Mouse (Mus musculus) heart, embryonic 10.5 days (tissue): ENCODE data around the gene Stpg3. TPM values are rescaled to one million over a fixed set of nuclear protein-coding genes. Genes with fewer than 3 reads are reported as not detected.

Experiments used
- DNase-seq: peaks from one replicate; pipeline ENCODE4 v3.0.0-alpha.2; 2017; ENCODE audit warnings: low spot score
- H3K27ac ChIP-seq: fragments of 300-500 bp; sonication (generic); 2 replicates; pipeline ENCODE4 v1.5.1; 2016; ENCODE audit warnings: mild to moderate bottlenecking
- H3K27me3 ChIP-seq: fragments of 300-500 bp; sonication (generic); 2 replicates; pipeline ENCODE4 v1.6.1; 2016; ENCODE audit warnings: mild to moderate bottlenecking; ENCODE audit not compliant: poor library complexity, insufficient read depth, severe bottlenecking
- H3K36me3 ChIP-seq: fragments of 300-500 bp; sonication (generic); 2 replicates; pipeline ENCODE4 v1.6.1; 2016; ENCODE audit warnings: mild to moderate bottlenecking, moderate library complexity
- H3K4me1 ChIP-seq: fragments of 300-500 bp; sonication (generic); 2 replicates; pipeline ENCODE4 v1.6.1; 2016; ENCODE audit warnings: mild to moderate bottlenecking
- H3K4me3 ChIP-seq: fragments of 300-500 bp; sonication (generic); 2 replicates; pipeline ENCODE4 v1.5.1; 2016; ENCODE audit warnings: mild to moderate bottlenecking, moderate library complexity
- H3K9me3 ChIP-seq: fragments of 300-500 bp; sonication (generic); 2 replicates; pipeline ENCODE4 v1.6.1; 2016; ENCODE audit warnings: mild to moderate bottlenecking, moderate library complexity
- WGBS: fragments of 180-500 bp; shearing (Covaris S2); methylation state at CpG from one replicate; pipeline ENCODE4 v1.1.7; 2016; 5-methylcytosine and 5-hydroxymethylcytosine counted together
- polyA plus RNA-seq: library from polyadenylated mRNA; unstranded; fragments of >200 nt; fragmentation: Nextera tagmentation; extraction: Ambion mirVana; gene quantifications from 2 replicates; pipeline ENCODE4 v1.2.1, GENCODE M21; 2016

The Stpg3 gene
- polyA plus RNA-seq, 1 experiment from 2014 or later: 0.10 TPM

- H3K27ac ChIP-seq: peak overlapping the region; percentile 83; the same call in 1 of the 2 replicates
- peaks cover 86% of the 10 kb centered on the region for H3K27me3 ChIP-seq
- H3K36me3 ChIP-seq: no peaks in the 10 kb centered on the region
- no peaks in the 10 kb centered on the region for H3K9me3 ChIP-seq
- no peak for DNase-seq
- 53% methylated on average over 15 of the region's 15 CpGs for WGBS
- peak overlapping the region; percentile 73; the same call in 1 of the 2 replicates for H3K4me3 ChIP-seq
- peaks cover 62% of the 10 kb centered on the region for H3K4me1 ChIP-seq
These were observed 34.7 kb downstream of the Stpg3 start for GRCm38 (mm10) chr2:25179566-25180217.

GRCm38 (mm10) chr2:25178285-25178972 is 36.0 kb downstream of the Stpg3 start:
- Histone ChIP-seq H3K27me3 (peaks cover 78% of the 10 kb centered on the region), H3K9me3 (no peaks in the 10 kb centered on the region), H3K4me3 (no peak overlapping the region), H3K27ac (peak overlapping the region; percentile 56), H3K4me1 (peaks cover 64% of the 10 kb centered on the region), H3K36me3 (no peaks in the 10 kb centered on the region)
- 22% methylated on average over 10 of the region's 10 CpGs for WGBS
- no peak for DNase-seq

GRCm38 (mm10) chr2:25177685-25178084 is 36.8 kb downstream of the Stpg3 start:
- Histone ChIP-seq H3K27ac (peak overlapping the region; percentile 56), H3K4me1 (peaks cover 66% of the 10 kb centered on the region), H3K36me3 (no peaks in the 10 kb centered on the region), H3K27me3 (peaks cover 75% of the 10 kb centered on the region), H3K9me3 (no peaks in the 10 kb centered on the region), H3K4me3 (no peak overlapping the region)
- DNase-seq: no peak
- WGBS: 4% methylated on average over 6 of the region's 6 CpGs

GRCm38 (mm10) chr2:25177076-25177475 is 37.4 kb downstream of the Stpg3 start:
- no peak for DNase-seq

GRCm38 (mm10) chr2:25176573-25176972 is 37.9 kb downstream of the Stpg3 start:
- peaks cover 64% of the 10 kb centered on the region for H3K4me1 ChIP-seq
- DNase-seq: no peak
- H3K27me3 ChIP-seq: peaks cover 79% of the 10 kb centered on the region
- no peak overlapping the region for H3K4me3 ChIP-seq
- peak overlapping the region; percentile 56; the same call in 1 of the 2 replicates for H3K27ac ChIP-seq
- no peaks in the 10 kb centered on the region for H3K36me3 ChIP-seq
- H3K9me3 ChIP-seq: no peaks in the 10 kb centered on the region
- WGBS: 29% methylated on average over 6 of the region's 6 CpGs

More at GRCm38 (mm10) chr2:25177076-25177475, 37.4 kb downstream of the Stpg3 start:
- H3K36me3 ChIP-seq: no peaks in the 10 kb centered on the region
- H3K27ac ChIP-seq: peak overlapping the region; percentile 56
- H3K4me3 ChIP-seq: no peak overlapping the region
- no peaks in the 10 kb centered on the region for H3K9me3 ChIP-seq
- peaks cover 78% of the 10 kb centered on the region for H3K27me3 ChIP-seq
- H3K4me1 ChIP-seq: peaks cover 66% of the 10 kb centered on the region
- 34% methylated on average over 4 of the region's 4 CpGs for WGBS

GRCm38 (mm10) chr2:25175690-25176078 is 38.8 kb downstream of the Stpg3 start:
- Histone ChIP-seq H3K4me1 (peaks cover 56% of the 10 kb centered on the region), H3K27me3 (peaks cover 70% of the 10 kb centered on the region), H3K27ac (no peak overlapping the region; the same call in 1 of the 2 replicates), H3K4me3 (no peak overlapping the region), H3K9me3 (no peaks in the 10 kb centered on the region), H3K36me3 (no peaks in the 10 kb centered on the region)
- DNase-seq: no peak
- WGBS: 82% methylated on average over 4 of the region's 4 CpGs

- no peaks in the 10 kb centered on the region for H3K9me3 ChIP-seq
- 52% methylated on average over 7 of the region's 7 CpGs for whole genome bisulfite sequencing
- H3K27ac ChIP-seq: 0 out of 2 replicates have a peak overlapping the region, but pooled peaks have one; percentile 5
- no peaks in the 10 kb centered on the region for H3K36me3 ChIP-seq
- peaks cover 68% of the 10 kb centered on the region for H3K27me3 ChIP-seq
- H3K4me3 ChIP-seq: no peak overlapping the region
- DNase-seq: no peak
- peaks cover 60% of the 10 kb centered on the region for H3K4me1 ChIP-seq
These were observed 39.4 kb downstream of the Stpg3 start for GRCm38 (mm10) chr2:25174866-25175689.

- Histone ChIP-seq H3K27me3 (peaks cover 56% of the 10 kb centered on the region), H3K9me3 (no peaks in the 10 kb centered on the region), H3K4me1 (peaks cover 65% of the 10 kb centered on the region), H3K27ac (no peak overlapping the region), H3K4me3 (no peak overlapping the region), H3K36me3 (no peaks in the 10 kb centered on the region)
- WGBS: 91% methylated on average over 4 of the region's 4 CpGs
- no peak for DNase-seq
These were observed 40.6 kb downstream of the Stpg3 start for GRCm38 (mm10) chr2:25173821-25174220.

GRCm38 (mm10) chr2:25172629-25173028 is 41.8 kb downstream of the Stpg3 start:
- Histone ChIP-seq H3K9me3 (no peaks in the 10 kb centered on the region), H3K27me3 (peaks cover 44% of the 10 kb centered on the region), H3K4me1 (peaks cover 65% of the 10 kb centered on the region), H3K36me3 (no peaks in the 10 kb centered on the region), H3K4me3 (peak overlapping the region; percentile 10; the same call in 1 of the 2 replicates), H3K27ac (0 out of 2 replicates have a peak overlapping the region, but pooled peaks have one; percentile 3)
- no peak for DNase-seq
- 58% methylated on average over 8 of the region's 8 CpGs for WGBS

GRCm38 (mm10) chr2:25171769-25172153 is 42.7 kb downstream of the Stpg3 start:
- 76% methylated on average over 1 of the region's 1 CpGs for WGBS
- no peaks in the 10 kb centered on the region for H3K36me3 ChIP-seq
- no peak overlapping the region for H3K27ac ChIP-seq
- no peak overlapping the region for H3K4me3 ChIP-seq
- no peaks in the 10 kb centered on the region for H3K9me3 ChIP-seq
- H3K4me1 ChIP-seq: peaks cover 63% of the 10 kb centered on the region
- peaks cover 35% of the 10 kb centered on the region for H3K27me3 ChIP-seq
- DNase-seq: no peak

GRCm38 (mm10) chr2:25171101-25171768 is 43.2 kb downstream of the Stpg3 start:
- H3K4me1 ChIP-seq: peaks cover 57% of the 10 kb centered on the region
- WGBS: 76% methylated on average over 6 of the region's 6 CpGs

GRCm38 (mm10) chr2:25170326-25171100 is 43.9 kb downstream of the Stpg3 start:
- peaks cover 25% of the 10 kb centered on the region; the same call in 1 of the 2 replicates for H3K27me3 ChIP-seq
- H3K27ac ChIP-seq: no peak overlapping the region
- H3K9me3 ChIP-seq: no peaks in the 10 kb centered on the region
- H3K36me3 ChIP-seq: no peaks in the 10 kb centered on the region
- 61% methylated on average over 10 of the region's 10 CpGs for WGBS
- H3K4me1 ChIP-seq: peaks cover 52% of the 10 kb centered on the region
- H3K4me3 ChIP-seq: no peak overlapping the region
- no peak for DNase-seq

More at GRCm38 (mm10) chr2:25171101-25171768, 43.2 kb downstream of the Stpg3 start:
- DNase-seq: no peak
- Histone ChIP-seq H3K27ac (no peak overlapping the region), H3K9me3 (no peaks in the 10 kb centered on the region), H3K36me3 (no peaks in the 10 kb centered on the region), H3K27me3 (peaks cover 30% of the 10 kb centered on the region; the same call in 1 of the 2 replicates), H3K4me3 (no peak overlapping the region)
